Mouse (Mus musculus): Measurements from ENCODE around the gene Krt76. TPM values are rescaled to one million over a fixed set of nuclear protein-coding genes. Genes with fewer than 3 reads are reported as not detected.

Krt76 gene
- polyA plus RNA-seq, 1 experiment from 2014 or later: 1.9 TPM

DNA sequence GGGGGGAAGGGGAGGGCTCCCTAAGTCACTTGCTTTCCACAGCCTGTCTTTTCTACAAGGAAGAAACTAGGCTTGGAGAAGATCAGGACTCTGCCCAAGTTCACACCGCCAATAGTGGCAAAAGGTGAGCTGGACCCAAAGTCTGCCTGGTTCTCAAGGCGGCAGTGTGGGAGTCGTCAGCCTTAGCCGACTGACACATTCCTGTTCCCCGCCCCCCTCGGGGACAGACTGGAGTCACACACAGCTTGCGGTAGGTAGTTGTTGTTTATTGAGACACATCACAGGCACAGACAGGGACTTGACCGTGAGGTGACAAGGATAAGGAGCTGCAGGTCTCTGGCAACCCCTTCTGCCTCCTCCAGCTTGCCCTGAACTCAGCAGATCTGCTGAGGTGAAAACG is 36.4 kb upstream of the Krt76 start:
- Histone ChIP-seq H3K9ac (ENCODE audit: low read length) (peak overlapping the region; percentile 48; the same call in 1 of the 2 replicates), H3K4me1 (replicated peaks; ENCODE audit: control insufficient read depth, insufficient read depth) (no peaks in the 10 kb centered on the region; the same call in 1 of the 2 replicates), H3K4me3 (ENCODE audit: low read depth, low read length) (peak overlapping the region; percentile 27), H3K27me3 (ENCODE audit: control insufficient read depth, insufficient read depth, low read length) (no peaks in the 10 kb centered on the region), H3K27ac (replicated peaks) (peak overlapping the region; percentile 74), H3K4me2 (replicated peaks; ENCODE audit: low read depth) (peak overlapping the region; percentile 47), H3K9me3 (ENCODE audit: control insufficient read depth, low read length) (no peaks in the 10 kb centered on the region), H3K36me3 (ENCODE audit: control insufficient read depth, insufficient read depth, low read length) (no peaks in the 10 kb centered on the region)
- DNase-seq (ENCODE audit: low spot score) (peak; percentile 74), ATAC-seq (ENCODE audit: low FRiP score, low TSS enrichment) (peak; percentile 56)
- 19% methylated on average over 9 of the region's 9 CpGs for WGBS
- TF ChIP-seq CTCF (IDR thresholded peaks at IDR 0.05; ENCODE audit: low read depth) (no peak), EP300 (optimal IDR thresholded peaks at IDR 0.05) (no peak)

GRCm38 (mm10) chr15:101927340-101928080 is 34.8 kb upstream of the Krt76 start:
- Histone ChIP-seq H3K27me3 (ENCODE audit: control insufficient read depth, insufficient read depth, low read length) (no peaks in the 10 kb centered on the region), H3K4me2 (replicated peaks; ENCODE audit: low read depth) (no peak overlapping the region), H3K9me3 (ENCODE audit: control insufficient read depth, low read length) (no peaks in the 10 kb centered on the region), H3K4me1 (replicated peaks; ENCODE audit: control insufficient read depth, insufficient read depth) (no peaks in the 10 kb centered on the region; the same call in 1 of the 2 replicates), H3K36me3 (ENCODE audit: control insufficient read depth, insufficient read depth, low read length) (no peaks in the 10 kb centered on the region), H3K27ac (replicated peaks) (0 out of 2 replicates have a peak overlapping the region, but pooled peaks have one; percentile 45), H3K4me3 (ENCODE audit: low read depth, low read length) (no peak overlapping the region), H3K9ac (ENCODE audit: low read length) (no peak overlapping the region)
- ATAC-seq (ENCODE audit: low FRiP score, low TSS enrichment) (no peak), DNase-seq (ENCODE audit: low spot score) (peak; percentile 58)
- peak; percentile 25 for TF ChIP-seq CTCF (IDR thresholded peaks at IDR 0.05; ENCODE audit: low read depth)
- TF ChIP-seq EP300 (optimal IDR thresholded peaks at IDR 0.05): no peak
- WGBS: 48% methylated on average over 12 of the region's 12 CpGs

GRCm38 (mm10) chr15:101925041-101925440 is 32.3 kb upstream of the Krt76 start:
- no peaks in the 10 kb centered on the region for H3K36me3 ChIP-seq (ENCODE audit: control insufficient read depth, insufficient read depth, low read length)
- no peak for ATAC-seq (ENCODE audit: low FRiP score, low TSS enrichment)

GRCm38 (mm10) chr15:101924635-101925034 is 31.9 kb upstream of the Krt76 start, which contains the start of gene Krt4:
Gene Krt4 (minus strand): TSS chr15:101924735.
- Histone ChIP-seq H3K9me3 (ENCODE audit: control insufficient read depth, low read length) (no peaks in the 10 kb centered on the region), H3K4me1 (replicated peaks; ENCODE audit: control insufficient read depth, insufficient read depth) (no peaks in the 10 kb centered on the region; the same call in 1 of the 2 replicates), H3K4me3 (ENCODE audit: low read depth, low read length) (no peak within 1 kb of the TSS), H3K4me2 (replicated peaks; ENCODE audit: low read depth) (no peak within 1 kb of the TSS; the same call in 1 of the 2 replicates), H3K27ac (replicated peaks) (no peak within 1 kb of the TSS; the same call in 1 of the 2 replicates), H3K36me3 (ENCODE audit: control insufficient read depth, insufficient read depth, low read length) (no peaks in the 10 kb centered on the region), H3K27me3 (ENCODE audit: control insufficient read depth, insufficient read depth, low read length) (no peaks in the 10 kb centered on the region), H3K9ac (ENCODE audit: low read length) (no peak within 1 kb of the TSS)
- no peak for DNase-seq (ENCODE audit: low spot score)
- WGBS: 56% methylated on average over 11 of the region's 11 CpGs
- TF ChIP-seq EP300 (optimal IDR thresholded peaks at IDR 0.05): no peak
- TF ChIP-seq CTCF (IDR thresholded peaks at IDR 0.05; ENCODE audit: low read depth): no peak
- ATAC-seq (ENCODE audit: low FRiP score, low TSS enrichment): no peak

More at GRCm38 (mm10) chr15:101925041-101925440, 32.3 kb upstream of the Krt76 start:
- Histone ChIP-seq H3K4me2 (replicated peaks; ENCODE audit: low read depth) (no peak overlapping the region), H3K4me1 (replicated peaks; ENCODE audit: control insufficient read depth, insufficient read depth) (no peaks in the 10 kb centered on the region; the same call in 1 of the 2 replicates), H3K27me3 (ENCODE audit: control insufficient read depth, insufficient read depth, low read length) (no peaks in the 10 kb centered on the region), H3K9ac (ENCODE audit: low read length) (no peak overlapping the region), H3K27ac (replicated peaks) (no peak overlapping the region), H3K9me3 (ENCODE audit: control insufficient read depth, low read length) (no peaks in the 10 kb centered on the region), H3K4me3 (ENCODE audit: low read depth, low read length) (no peak overlapping the region)
- TF ChIP-seq CTCF (IDR thresholded peaks at IDR 0.05; ENCODE audit: low read depth) (no peak), EP300 (optimal IDR thresholded peaks at IDR 0.05) (no peak)
- no peak for DNase-seq (ENCODE audit: low spot score)
- 73% methylated on average over 1 of the region's 1 CpGs for WGBS

DNA sequence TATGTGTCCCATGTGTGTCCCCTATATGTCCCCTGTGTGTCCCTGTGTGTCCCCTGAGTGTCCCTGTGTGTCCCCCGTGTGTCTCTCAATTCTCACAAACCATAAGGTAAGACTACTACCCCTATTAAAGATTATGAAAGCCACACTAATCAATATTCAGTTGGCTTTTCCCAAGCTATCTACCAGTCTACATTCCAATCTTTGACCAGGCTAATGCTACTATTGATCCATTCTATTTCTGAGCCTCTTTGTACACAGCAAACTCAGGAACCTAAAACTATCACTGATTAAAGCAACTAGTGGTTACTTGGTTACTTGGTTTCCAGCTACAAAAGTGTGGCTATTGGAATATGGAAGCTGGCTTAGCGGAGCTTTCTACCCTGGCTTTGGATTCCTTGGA is 29.6 kb upstream of the Krt76 start:
- no peaks in the 10 kb centered on the region for H3K4me1 ChIP-seq (replicated peaks; ENCODE audit: control insufficient read depth, insufficient read depth)
- TF ChIP-seq CTCF (IDR thresholded peaks at IDR 0.05; ENCODE audit: low read depth): no peak
- H3K36me3 ChIP-seq (ENCODE audit: control insufficient read depth, insufficient read depth, low read length): no peaks in the 10 kb centered on the region
- WGBS: 85% methylated on average over 2 of the region's 2 CpGs
- H3K9me3 ChIP-seq (ENCODE audit: control insufficient read depth, low read length): no peaks in the 10 kb centered on the region
- H3K27ac ChIP-seq (replicated peaks): no peak overlapping the region
- no peak for ATAC-seq (ENCODE audit: low FRiP score, low TSS enrichment)
- H3K4me3 ChIP-seq (ENCODE audit: low read depth, low read length): no peak overlapping the region
- H3K9ac ChIP-seq (ENCODE audit: low read length): no peak overlapping the region
- no peak overlapping the region for H3K4me2 ChIP-seq (replicated peaks; ENCODE audit: low read depth)
- DNase-seq (ENCODE audit: low spot score): no peak
- H3K27me3 ChIP-seq (ENCODE audit: control insufficient read depth, insufficient read depth, low read length): no peaks in the 10 kb centered on the region

GRCm38 (mm10) chr15:101916072-101916471 is 23.4 kb upstream of the Krt76 start:
- TF ChIP-seq CTCF (IDR thresholded peaks at IDR 0.05; ENCODE audit: low read depth) (no peak), EP300 (optimal IDR thresholded peaks at IDR 0.05) (no peak)
- no peak overlapping the region for H3K27ac ChIP-seq (replicated peaks)
- no peaks in the 10 kb centered on the region for H3K9me3 ChIP-seq (ENCODE audit: control insufficient read depth, low read length)
- no peak overlapping the region for H3K4me2 ChIP-seq (replicated peaks; ENCODE audit: low read depth)
- no peak overlapping the region for H3K4me3 ChIP-seq (ENCODE audit: low read depth, low read length)
- no peaks in the 10 kb centered on the region for H3K27me3 ChIP-seq (ENCODE audit: control insufficient read depth, insufficient read depth, low read length)
- WGBS: 68% methylated on average over 2 of the region's 2 CpGs
- no peaks in the 10 kb centered on the region for H3K36me3 ChIP-seq (ENCODE audit: control insufficient read depth, insufficient read depth, low read length)
- ATAC-seq (ENCODE audit: low FRiP score, low TSS enrichment) (no peak), DNase-seq (ENCODE audit: low spot score) (no peak)
- no peak overlapping the region for H3K9ac ChIP-seq (ENCODE audit: low read length)
- no peaks in the 10 kb centered on the region for H3K4me1 ChIP-seq (replicated peaks; ENCODE audit: control insufficient read depth, insufficient read depth)

Data from stomach, postnatal 0 days (tissue).